Mouse (Mus musculus) sigmoid colon, adult 10 weeks (tissue): ENCODE results near the gene Rsph9. TPM values are rescaled to one million over a fixed set of nuclear protein-coding genes. Genes with fewer than 3 reads are reported as not detected.

Experiments
- polyA plus RNA-seq: library from polyadenylated mRNA; stranded (reverse); fragments of 350-450 nt; fragmentation: Illumina TruSeq; extraction: RNeasy Lipid Tissue Mini Kit (QIAGEN cat#74804); gene quantifications from one replicate; pipeline ENCODE4 v1.2.3, GENCODE M21; 2014; ENCODE audit warnings: low read depth, low replicate concordance

Gene Rsph9
- polyA plus RNA-seq: not detected

GRCm38 (mm10) chr17:46143578-46144423, at the start of gene Rsph9:
Rsph9 (minus strand) TSS chr17:46144216.

GRCm38 (mm10) chr17:46160686-46161085, 16.7 kb upstream of the Rsph9 start, which contains the start of gene Gtpbp2:
Gtpbp2 (plus strand) TSS chr17:46161032.

GRCm38 (mm10) chr17:46152847-46153782, 9.1 kb upstream of the Rsph9 start, which contains the start of gene Mad2l1bp:
Mad2l1bp (minus strand) TSS chr17:46153553.

GRCm38 (mm10) chr17:46110402-46111289, 33.4 kb downstream of the Rsph9 start, which contains the start of gene Mrps18a:
Mrps18a (plus strand) TSS chr17:46110986.

Other genes with a start within 250 kb of the Rsph9 start
- 31.2 TPM for gene Vegfa, start 111.8 kb downstream of the Rsph9 start, polyA plus RNA-seq
- 12.4 TPM for gene Mrps18a, start 33.2 kb downstream of the Rsph9 start, polyA plus RNA-seq
- 2.2 TPM for gene Mad2l1bp, start 9.3 kb upstream of the Rsph9 start, polyA plus RNA-seq
- gene Gtpbp2, start 16.8 kb upstream of the Rsph9 start, polyA plus RNA-seq: 49.1 TPM
- 6.6 TPM for gene Polh, start 58.4 kb upstream of the Rsph9 start, polyA plus RNA-seq
- 10.8 TPM for gene Xpo5, start 58.6 kb upstream of the Rsph9 start, polyA plus RNA-seq
- gene Polr1c, start 103.8 kb upstream of the Rsph9 start, polyA plus RNA-seq: 5.7 TPM
- gene Yipf3, start 103.9 kb upstream of the Rsph9 start, polyA plus RNA-seq: 3.1 TPM
- gene Lrrc73, start 109.3 kb upstream of the Rsph9 start, polyA plus RNA-seq: not detected
- gene Tjap1, start 138.8 kb upstream of the Rsph9 start, polyA plus RNA-seq: 0.54 TPM
- gene Dlk2, start 153.2 kb upstream of the Rsph9 start, polyA plus RNA-seq: not detected
- 0.22 TPM for gene Abcc10, start 184.1 kb upstream of the Rsph9 start, polyA plus RNA-seq
- 37.2 TPM for gene Zfp318, start 239.5 kb upstream of the Rsph9 start, polyA plus RNA-seq